Mouse (Mus musculus) limb, embryonic 11.5 days (tissue): ENCODE measurements at regions not wholly inside any gene's neighbourhood (a gene's known extent, or its start where the extent isn't known, plus 50 kb on each side); places are given as distances from the start of the nearest gene placed in this dataset.

Experiments
- ATAC-seq: fragments of 200-750 bp; cut with Nextera tagmentation; 2 replicates; pipeline ENCODE4 v1.8.0; 2017; ENCODE audit warnings: low read depth; ENCODE audit not compliant: insufficient number of reproducible peaks, low FRiP score, low TSS enrichment
- DNase-seq: peaks from one replicate; pipeline ENCODE4 v3.0.0-alpha.2; 2015; ENCODE audit warnings: low spot score
- H3K27ac ChIP-seq: fragments of 300-500 bp; sonication (generic); replicated peaks from 2 replicates; pipeline ENCODE4 v1.5.1; 2014; ENCODE audit warnings: low read depth, mild to moderate bottlenecking, low read length
- H3K27me3 ChIP-seq: fragments of 300-500 bp; sonication (generic); 2 replicates; pipeline ENCODE4 v1.6.1; 2014; ENCODE audit warnings: mild to moderate bottlenecking, low read length, mixed read lengths; ENCODE audit not compliant: control insufficient read depth, insufficient read depth
- H3K36me3 ChIP-seq: fragments of 300-500 bp; sonication (generic); 2 replicates; pipeline ENCODE4 v1.6.1; 2014; ENCODE audit warnings: mild to moderate bottlenecking, low read length, moderate library complexity, mixed read lengths; ENCODE audit not compliant: control insufficient read depth, insufficient read depth
- H3K4me1 ChIP-seq: fragments of 300-500 bp; sonication (generic); 2 replicates; pipeline ENCODE4 v1.6.1; 2014; ENCODE audit warnings: low read length, mixed read lengths; ENCODE audit not compliant: control insufficient read depth, insufficient read depth
- H3K4me2 ChIP-seq: fragments of 300-500 bp; sonication (generic); 2 replicates; pipeline ENCODE4 v1.6.1; 2014; ENCODE audit warnings: low read depth, mild to moderate bottlenecking, moderate library complexity; ENCODE audit not compliant: severe bottlenecking
- H3K4me3 ChIP-seq: fragments of 300-500 bp; sonication (generic); 2 replicates; pipeline ENCODE4 v1.5.1; 2014; ENCODE audit warnings: low read depth, low read length
- H3K9ac ChIP-seq: fragments of 300-500 bp; sonication (generic); 2 replicates; pipeline ENCODE4 v1.6.1; 2014; ENCODE audit warnings: mild to moderate bottlenecking, low read length
- H3K9me3 ChIP-seq: fragments of 300-500 bp; sonication (generic); 2 replicates; pipeline ENCODE4 v1.6.1; 2016; ENCODE audit warnings: low read length; ENCODE audit not compliant: control insufficient read depth
- WGBS: fragments of 180-500 bp; shearing (Covaris S2); extraction: QIAGEN DNeasy Blood & Tissue Kit; methylation state at CpG from one replicate; pipeline ENCODE4 v1.1.7; 2014; 5-methylcytosine and 5-hydroxymethylcytosine counted together

DNA sequence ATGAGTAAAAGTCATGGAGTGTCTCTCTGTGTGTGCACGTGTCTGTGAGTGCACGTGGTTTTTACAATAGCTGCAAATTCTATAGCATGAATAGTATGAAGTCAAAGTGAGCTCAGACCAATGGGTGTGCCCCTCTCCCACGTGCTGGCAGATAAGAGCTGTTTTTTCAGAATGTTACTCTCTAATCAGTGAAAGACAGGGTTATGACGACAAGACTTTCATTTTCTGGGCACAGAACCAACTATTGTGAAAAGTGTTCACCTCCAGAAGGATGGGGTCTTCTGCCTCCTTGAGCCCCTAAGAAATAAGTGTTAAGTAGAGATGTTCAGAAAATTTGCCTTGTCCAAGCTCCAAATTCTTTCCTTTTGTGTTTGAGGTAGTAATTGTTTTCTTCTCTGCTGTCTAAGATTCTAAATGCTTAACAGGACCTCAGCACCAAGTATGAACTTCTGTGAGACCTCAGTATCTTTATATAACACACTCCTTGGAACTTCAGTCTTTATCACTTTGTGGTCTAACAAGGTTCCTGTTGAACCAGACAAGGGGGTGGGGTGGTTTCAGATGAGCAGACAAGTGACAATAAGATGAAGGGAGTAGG is 182.8 kb upstream of the P2ry1 start:
- DNase-seq = no peak

DNA sequence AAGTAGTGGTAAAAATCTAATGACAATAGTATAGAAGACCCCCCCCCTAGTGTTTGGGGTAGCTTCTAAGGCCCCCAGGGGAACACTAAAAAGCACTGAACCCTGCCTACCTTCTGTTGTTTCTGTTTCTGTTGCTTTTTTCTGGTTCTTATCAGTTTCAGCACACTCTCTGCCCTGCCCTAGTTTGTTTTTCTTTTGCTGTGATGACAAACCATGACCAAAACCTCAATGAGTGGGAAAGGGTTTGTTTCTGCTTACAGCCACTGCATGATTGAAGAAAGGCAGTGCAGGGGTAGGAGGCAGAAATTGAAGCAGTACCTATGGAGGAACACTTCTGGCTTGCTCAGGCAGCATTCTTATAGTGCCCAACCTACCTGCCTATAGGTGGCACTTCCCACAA is 181.1 kb upstream of the P2ry1 start:
- no peaks in the 10 kb centered on the region for H3K36me3 ChIP-seq
- H3K4me3 ChIP-seq = no peak overlapping the region
- H3K9ac ChIP-seq = no peak overlapping the region
- H3K4me1 ChIP-seq = no peaks in the 10 kb centered on the region
- H3K27ac ChIP-seq = no peak overlapping the region
- H3K27me3 ChIP-seq = no peaks in the 10 kb centered on the region
- no peaks in the 10 kb centered on the region for H3K9me3 ChIP-seq
- DNase-seq (no peak), ATAC-seq (no peak)
- H3K4me2 ChIP-seq = no peak overlapping the region

More for the DNA sequence above, 182.8 kb upstream of the P2ry1 start:
- Histone ChIP-seq H3K36me3 (no peaks in the 10 kb centered on the region), H3K9ac (no peak overlapping the region), H3K27me3 (no peaks in the 10 kb centered on the region), H3K4me1 (no peaks in the 10 kb centered on the region), H3K4me2 (no peak overlapping the region), H3K9me3 (no peaks in the 10 kb centered on the region), H3K4me3 (no peak overlapping the region), H3K27ac (no peak overlapping the region)
- no peak for ATAC-seq
- 87% methylated on average over 4 of the region's 4 CpGs for WGBS

DNA sequence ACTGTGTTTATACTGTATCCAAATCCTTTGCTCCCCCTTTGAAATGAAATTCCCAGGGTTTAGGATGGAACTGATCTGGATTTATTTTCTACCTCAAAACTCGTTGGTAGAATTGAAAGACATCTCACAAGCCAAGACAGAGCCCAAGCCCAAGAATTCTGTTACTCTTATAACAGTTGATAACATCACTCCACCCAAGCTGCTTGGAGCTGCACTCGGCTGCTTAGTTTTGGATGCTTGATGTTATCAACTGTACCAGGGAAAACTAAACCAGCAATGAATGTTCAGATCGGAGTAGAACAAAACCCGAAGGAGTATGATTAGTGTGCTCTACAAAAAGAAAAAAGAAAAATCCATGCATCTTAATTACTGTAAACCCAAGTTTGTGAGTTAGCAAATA is 175.8 kb upstream of the P2ry1 start:
- H3K4me1 ChIP-seq = no peaks in the 10 kb centered on the region
- H3K27me3 ChIP-seq = no peaks in the 10 kb centered on the region
- ATAC-seq (no peak), DNase-seq (no peak)
- no peak overlapping the region for H3K9ac ChIP-seq
- WGBS = 83% methylated on average over 4 of the region's 4 CpGs
- H3K4me3 ChIP-seq = no peak overlapping the region
- H3K36me3 ChIP-seq = no peaks in the 10 kb centered on the region
- no peaks in the 10 kb centered on the region for H3K9me3 ChIP-seq
- H3K4me2 ChIP-seq = no peak overlapping the region
- H3K27ac ChIP-seq = no peak overlapping the region

DNA sequence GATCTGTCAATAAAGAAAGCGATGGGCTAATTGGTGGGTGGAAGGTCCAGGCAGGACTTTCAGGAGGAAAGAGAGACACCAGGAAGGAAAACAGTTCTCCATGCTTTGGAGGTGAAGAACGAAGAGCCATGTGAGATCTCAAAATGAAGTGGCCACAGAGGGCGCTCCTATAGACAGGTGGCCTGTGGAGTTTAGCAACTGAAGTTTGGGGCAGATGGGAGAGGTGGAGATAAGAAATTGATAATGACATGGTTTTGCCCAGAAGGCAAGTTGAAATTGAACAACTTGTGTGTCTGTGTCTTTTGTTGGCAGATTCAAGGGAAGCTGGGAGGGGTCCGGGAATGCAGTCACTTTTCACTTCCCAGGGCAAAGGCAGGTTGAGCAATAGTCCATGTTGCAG is 170.2 kb upstream of the P2ry1 start:
- no peak for DNase-seq
- Histone ChIP-seq H3K4me2 (no peak overlapping the region), H3K4me1 (no peaks in the 10 kb centered on the region), H3K9ac (no peak overlapping the region), H3K27me3 (no peaks in the 10 kb centered on the region), H3K27ac (no peak overlapping the region), H3K36me3 (no peaks in the 10 kb centered on the region), H3K4me3 (no peak overlapping the region), H3K9me3 (no peaks in the 10 kb centered on the region)
- ATAC-seq = no peak
- WGBS = 88% methylated on average over 4 of the region's 4 CpGs

DNA sequence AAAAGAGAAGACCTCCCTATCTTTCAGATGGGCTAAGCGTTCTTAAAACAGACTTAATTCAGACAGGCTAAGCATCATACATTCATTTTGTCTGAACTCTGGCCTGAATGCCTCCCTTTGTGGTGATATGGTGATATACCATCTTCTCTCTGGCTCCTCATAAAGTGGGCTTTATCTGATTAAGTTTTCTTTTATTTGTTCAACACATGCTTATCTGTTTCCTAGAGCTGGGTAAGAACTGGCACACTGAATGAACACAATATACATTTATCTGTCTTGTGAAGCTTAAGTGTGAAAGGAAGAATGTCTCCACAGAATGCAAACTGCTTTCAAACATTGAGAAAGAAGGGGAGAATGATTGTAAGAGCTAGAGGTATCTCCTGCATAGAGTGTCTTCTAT is 160.7 kb upstream of the P2ry1 start:
- Histone ChIP-seq H3K4me1 (no peaks in the 10 kb centered on the region), H3K4me2 (no peak overlapping the region), H3K4me3 (no peak overlapping the region), H3K27me3 (no peaks in the 10 kb centered on the region), H3K36me3 (no peaks in the 10 kb centered on the region), H3K9ac (no peak overlapping the region), H3K27ac (no peak overlapping the region), H3K9me3 (no peaks in the 10 kb centered on the region)
- 93% methylated on average over 1 of the region's 1 CpGs for WGBS
- no peak for ATAC-seq
- no peak for DNase-seq

DNA sequence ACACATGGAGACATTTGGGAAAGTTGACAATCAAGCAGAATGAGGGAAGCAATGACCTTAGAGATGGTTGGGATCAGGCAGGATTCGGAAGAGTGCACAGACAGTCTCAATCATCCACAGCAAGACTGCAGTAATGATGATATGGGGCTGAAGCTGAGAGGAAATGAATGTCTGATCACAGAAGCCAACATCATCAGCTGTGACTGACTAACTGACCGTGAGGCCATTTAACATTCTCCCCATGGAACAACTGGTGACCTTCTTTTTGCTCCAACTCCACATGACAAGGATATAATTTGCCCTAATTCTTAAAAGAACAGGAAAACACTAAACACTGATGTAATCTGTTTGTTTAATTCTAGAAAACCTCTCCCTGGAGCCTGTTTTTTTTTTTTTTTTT is 157.3 kb upstream of the P2ry1 start:
- Histone ChIP-seq H3K9ac (no peak overlapping the region), H3K4me3 (no peak overlapping the region), H3K27ac (no peak overlapping the region), H3K4me2 (no peak overlapping the region), H3K9me3 (no peaks in the 10 kb centered on the region), H3K36me3 (no peaks in the 10 kb centered on the region), H3K4me1 (no peaks in the 10 kb centered on the region), H3K27me3 (no peaks in the 10 kb centered on the region)
- WGBS = 90% methylated on average over 2 of the region's 2 CpGs
- ATAC-seq (no peak), DNase-seq (no peak)

DNA sequence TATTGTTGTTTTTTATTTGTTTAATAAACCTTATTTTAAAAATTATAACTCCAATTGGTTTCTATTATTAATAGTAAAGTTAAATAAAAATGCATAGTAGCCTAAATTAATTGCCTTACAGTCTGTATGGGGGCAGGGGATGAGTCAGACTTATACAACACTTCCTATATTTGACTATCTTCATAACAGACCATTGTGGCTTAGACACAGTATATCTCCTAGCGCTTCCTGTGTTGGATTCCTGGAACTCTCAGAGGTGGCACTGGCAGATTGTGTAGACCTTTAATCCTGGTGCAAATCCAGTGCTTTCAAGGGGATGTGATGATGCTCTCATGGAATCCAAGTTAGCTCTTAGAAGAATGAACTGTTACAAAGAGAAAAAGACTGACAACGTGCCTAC is 154.2 kb upstream of the P2ry1 start:
- H3K9ac ChIP-seq = no peak overlapping the region
- H3K4me2 ChIP-seq = no peak overlapping the region
- 91% methylated on average over 2 of the region's 2 CpGs for WGBS
- H3K27ac ChIP-seq = no peak overlapping the region
- H3K4me3 ChIP-seq = no peak overlapping the region
- DNase-seq (no peak), ATAC-seq (no peak)
- no peaks in the 10 kb centered on the region for H3K36me3 ChIP-seq
- H3K27me3 ChIP-seq = no peaks in the 10 kb centered on the region
- no peaks in the 10 kb centered on the region for H3K9me3 ChIP-seq
- H3K4me1 ChIP-seq = no peaks in the 10 kb centered on the region

DNA sequence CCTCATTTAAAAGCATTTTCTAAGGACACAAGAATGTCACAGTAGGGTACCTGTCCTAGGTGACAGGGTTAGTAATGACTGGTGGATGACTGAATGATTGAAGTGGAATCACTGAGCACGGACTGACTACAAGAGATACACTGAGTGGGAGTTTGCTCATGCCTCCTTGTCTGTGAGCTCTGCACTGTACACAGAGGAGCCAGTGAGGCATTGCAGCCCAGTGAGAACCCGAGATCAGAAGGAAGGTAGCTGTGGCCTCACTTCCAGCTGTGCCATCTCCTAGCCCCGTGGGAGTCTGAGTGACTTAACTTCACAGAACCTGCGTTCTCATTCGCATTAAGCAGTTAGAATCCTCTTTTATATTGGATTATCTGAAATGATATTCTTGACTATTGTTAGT is 148.8 kb upstream of the P2ry1 start:
- 72% methylated on average over 5 of the region's 5 CpGs for WGBS
- DNase-seq (no peak), ATAC-seq (no peak)
- Histone ChIP-seq H3K4me3 (no peak overlapping the region), H3K9me3 (no peaks in the 10 kb centered on the region), H3K4me2 (no peak overlapping the region), H3K36me3 (no peaks in the 10 kb centered on the region), H3K27me3 (no peaks in the 10 kb centered on the region), H3K27ac (no peak overlapping the region), H3K4me1 (no peaks in the 10 kb centered on the region), H3K9ac (no peak overlapping the region)

DNA sequence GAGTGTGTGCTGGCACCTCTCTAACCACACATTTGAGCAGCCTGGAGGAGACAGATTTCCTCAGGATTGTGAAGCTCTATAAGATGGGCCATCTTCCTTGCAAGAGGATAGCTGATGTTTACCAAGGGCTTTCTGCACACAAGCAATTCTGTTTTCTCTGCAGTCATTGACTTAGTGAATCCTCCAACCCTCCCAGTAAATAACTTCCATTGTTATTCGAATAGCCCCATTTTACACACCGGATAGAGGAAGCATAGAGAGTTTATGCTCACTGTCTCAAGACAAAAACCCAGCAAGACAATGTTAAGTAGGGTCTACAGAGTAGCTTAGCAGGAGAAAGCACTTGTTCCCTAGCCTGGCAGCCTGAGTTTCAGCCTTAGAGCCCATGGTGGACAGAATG is 146.9 kb upstream of the P2ry1 start:
- no peak overlapping the region for H3K4me3 ChIP-seq
- no peaks in the 10 kb centered on the region for H3K27me3 ChIP-seq
- 67% methylated on average over 2 of the region's 2 CpGs for WGBS
- DNase-seq (no peak), ATAC-seq (no peak)
- H3K4me1 ChIP-seq = no peaks in the 10 kb centered on the region
- no peak overlapping the region for H3K27ac ChIP-seq
- H3K9ac ChIP-seq = no peak overlapping the region
- no peaks in the 10 kb centered on the region for H3K36me3 ChIP-seq
- H3K9me3 ChIP-seq = no peaks in the 10 kb centered on the region
- H3K4me2 ChIP-seq = no peak overlapping the region
